Mouse (Mus musculus): ENCODE measurements at regions not wholly inside any gene's neighbourhood (a gene's known extent, or its start where the extent isn't known, plus 50 kb on each side); places are given as distances from the start of the nearest gene placed in this dataset.

DNA sequence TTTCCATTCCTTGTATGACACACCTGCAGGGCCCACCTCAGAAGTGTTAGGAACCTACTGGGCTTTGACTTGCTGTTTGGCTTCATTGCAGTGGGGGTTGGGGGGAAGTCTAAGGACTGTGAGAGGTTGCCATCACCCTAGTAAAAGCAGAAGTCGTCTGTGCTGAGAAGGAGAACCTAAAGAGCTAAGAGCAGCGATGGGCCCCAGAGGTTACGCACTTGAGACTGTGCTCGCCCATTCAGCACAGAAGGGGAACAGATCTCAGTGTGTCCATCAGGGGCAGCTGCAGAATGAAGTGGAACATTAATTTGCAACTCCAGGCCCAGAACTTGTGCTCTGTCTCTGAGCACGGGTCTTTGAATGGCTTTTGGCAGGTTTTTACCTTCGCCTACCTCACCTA, 267.5 kb upstream of the Cdyl start:
- no peaks in the 10 kb centered on the region for H3K4me1 ChIP-seq (replicated peaks)
- no peak overlapping the region for H3K4me3 ChIP-seq (replicated peaks)
- no peak for ATAC-seq
- H3K27me3 ChIP-seq = no peaks in the 10 kb centered on the region
- 83% methylated on average over 6 of the region's 6 CpGs for WGBS
- no peak overlapping the region for H3K9ac ChIP-seq (replicated peaks)
- H3K27ac ChIP-seq = no peak overlapping the region
- no peaks in the 10 kb centered on the region for H3K36me3 ChIP-seq
- no peak overlapping the region for H3K4me2 ChIP-seq (replicated peaks)
- no peaks in the 10 kb centered on the region for H3K9me3 ChIP-seq

DNA sequence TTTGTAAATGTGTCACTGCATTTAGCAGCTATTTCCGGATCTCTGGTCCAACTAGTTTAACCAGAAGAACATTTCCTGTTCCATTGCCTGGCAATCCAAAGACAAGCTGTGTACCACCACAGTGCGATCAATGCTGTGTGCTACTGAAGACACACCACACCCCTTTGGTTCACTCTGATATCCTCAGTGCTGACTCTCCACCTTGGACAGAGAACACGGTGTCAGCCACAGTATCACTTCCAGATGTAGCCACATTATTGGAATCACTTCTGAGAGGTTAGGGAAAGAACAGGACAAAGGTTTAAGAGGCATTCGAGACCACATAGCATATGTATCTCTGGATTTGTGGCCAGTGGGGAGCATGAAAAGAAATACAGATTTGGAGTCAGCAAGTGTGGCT, 264.4 kb upstream of the Cdyl start:
- no peak overlapping the region for H3K27ac ChIP-seq
- ATAC-seq = no peak
- H3K27me3 ChIP-seq = no peaks in the 10 kb centered on the region
- WGBS = 85% methylated on average over 4 of the region's 4 CpGs
- H3K4me3 ChIP-seq (replicated peaks) = no peak overlapping the region
- no peaks in the 10 kb centered on the region for H3K36me3 ChIP-seq
- H3K4me2 ChIP-seq (replicated peaks) = no peak overlapping the region
- no peaks in the 10 kb centered on the region for H3K9me3 ChIP-seq
- no peak overlapping the region for H3K9ac ChIP-seq (replicated peaks)
- no peaks in the 10 kb centered on the region for H3K4me1 ChIP-seq (replicated peaks)

GRCm38 (mm10) chr13:35395630-35396029, 264.0 kb upstream of the Cdyl start:
- Histone ChIP-seq H3K27me3 (no peaks in the 10 kb centered on the region), H3K27ac (no peak overlapping the region), H3K36me3 (no peaks in the 10 kb centered on the region), H3K4me3 (replicated peaks) (no peak overlapping the region), H3K9me3 (no peaks in the 10 kb centered on the region), H3K4me1 (replicated peaks) (no peaks in the 10 kb centered on the region), H3K4me2 (replicated peaks) (no peak overlapping the region), H3K9ac (replicated peaks) (no peak overlapping the region)
- no peak for ATAC-seq
- 36% methylated on average over 5 of the region's 5 CpGs for WGBS

DNA sequence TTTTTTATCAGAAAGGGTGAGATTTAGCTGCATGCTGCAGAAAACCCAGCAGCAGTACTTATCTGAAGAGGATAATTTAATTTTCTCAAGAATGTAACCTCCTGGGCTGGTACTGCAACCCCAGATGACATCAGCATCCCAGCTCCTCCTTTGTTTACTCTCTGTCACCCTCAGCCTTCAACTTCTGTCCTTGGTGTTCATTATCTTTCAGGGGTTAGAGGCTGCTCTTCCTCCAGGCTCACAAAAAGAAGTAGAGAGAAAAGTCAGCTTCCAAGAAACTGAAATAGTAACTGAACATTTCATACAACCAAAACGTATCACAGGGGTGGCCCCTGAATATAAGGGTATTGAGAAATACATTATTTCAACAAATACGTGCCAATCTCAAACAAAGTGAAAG, 262.5 kb upstream of the Cdyl start:
- Histone ChIP-seq H3K27ac (no peak overlapping the region), H3K9me3 (no peaks in the 10 kb centered on the region), H3K4me2 (replicated peaks) (no peak overlapping the region), H3K27me3 (no peaks in the 10 kb centered on the region), H3K36me3 (no peaks in the 10 kb centered on the region), H3K9ac (replicated peaks) (no peak overlapping the region), H3K4me3 (replicated peaks) (no peak overlapping the region), H3K4me1 (replicated peaks) (no peaks in the 10 kb centered on the region)
- WGBS = 91% methylated on average over 2 of the region's 2 CpGs
- no peak for ATAC-seq

DNA sequence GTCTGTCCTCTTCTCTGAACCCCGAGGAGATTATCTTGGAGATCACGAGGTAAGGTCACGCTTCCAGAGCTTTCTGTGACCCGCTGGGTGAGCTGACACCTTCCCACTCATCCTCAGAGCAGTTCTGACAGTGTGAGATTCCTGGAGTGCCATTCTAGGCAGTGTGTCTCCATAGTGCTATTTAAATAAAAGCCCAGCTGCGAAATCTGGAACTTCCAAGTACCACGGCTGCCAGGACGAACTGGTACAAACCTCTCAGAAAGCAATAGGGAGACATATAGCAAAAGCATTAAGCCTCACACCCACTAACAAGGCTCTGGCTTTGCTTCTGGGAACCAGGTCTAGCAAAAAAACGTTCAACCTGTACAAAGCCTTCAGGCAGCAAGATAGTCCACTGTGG, 261.4 kb upstream of the Cdyl start:
- Histone ChIP-seq H3K4me1 (replicated peaks) (no peaks in the 10 kb centered on the region), H3K9ac (replicated peaks) (no peak overlapping the region), H3K27me3 (no peaks in the 10 kb centered on the region), H3K4me3 (replicated peaks) (no peak overlapping the region), H3K4me2 (replicated peaks) (no peak overlapping the region), H3K9me3 (no peaks in the 10 kb centered on the region), H3K36me3 (no peaks in the 10 kb centered on the region), H3K27ac (no peak overlapping the region)
- WGBS = 72% methylated on average over 8 of the region's 8 CpGs
- ATAC-seq = no peak

DNA sequence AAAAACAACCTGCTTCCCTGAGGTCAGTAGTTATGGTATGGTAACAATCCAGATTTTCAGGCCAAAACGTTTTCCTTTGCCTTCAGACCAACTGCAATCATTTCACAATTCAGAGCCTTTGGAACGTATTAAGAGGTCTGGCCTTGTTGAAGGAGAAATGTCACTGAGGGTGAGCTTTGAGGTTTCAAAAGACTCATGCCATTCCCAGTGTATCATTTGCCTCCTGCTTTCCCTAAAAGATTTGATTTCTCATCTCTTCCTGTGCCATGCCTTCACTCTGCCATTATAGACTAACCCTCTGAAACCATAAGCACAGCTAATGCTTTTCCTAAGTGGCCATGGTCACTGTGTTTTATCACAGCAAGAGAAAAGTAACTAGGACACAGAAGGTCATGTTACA, 256.8 kb upstream of the Cdyl start:
- H3K36me3 ChIP-seq = no peaks in the 10 kb centered on the region
- no peak overlapping the region for H3K27ac ChIP-seq
- H3K9me3 ChIP-seq = no peaks in the 10 kb centered on the region
- H3K4me2 ChIP-seq (replicated peaks) = no peak overlapping the region
- H3K4me1 ChIP-seq (replicated peaks) = no peaks in the 10 kb centered on the region
- no peaks in the 10 kb centered on the region for H3K27me3 ChIP-seq
- H3K9ac ChIP-seq (replicated peaks) = no peak overlapping the region
- no peak for ATAC-seq
- WGBS = 79% methylated on average over 2 of the region's 2 CpGs
- no peak overlapping the region for H3K4me3 ChIP-seq (replicated peaks)

GRCm38 (mm10) chr13:35404428-35404827, 255.2 kb upstream of the Cdyl start:
- H3K27me3 ChIP-seq = no peaks in the 10 kb centered on the region
- ATAC-seq = no peak
- 88% methylated on average over 5 of the region's 5 CpGs for WGBS

GRCm38 (mm10) chr13:35405384-35405783, 254.2 kb upstream of the Cdyl start:
- no peak overlapping the region for H3K9ac ChIP-seq (replicated peaks)
- no peaks in the 10 kb centered on the region for H3K9me3 ChIP-seq
- no peak overlapping the region for H3K27ac ChIP-seq
- no peaks in the 10 kb centered on the region for H3K27me3 ChIP-seq
- ATAC-seq = no peak
- no peak overlapping the region for H3K4me2 ChIP-seq (replicated peaks)
- no peaks in the 10 kb centered on the region for H3K4me1 ChIP-seq (replicated peaks)
- no peaks in the 10 kb centered on the region for H3K36me3 ChIP-seq
- H3K4me3 ChIP-seq (replicated peaks) = no peak overlapping the region
- 76% methylated on average over 1 of the region's 1 CpGs for WGBS

More at GRCm38 (mm10) chr13:35404428-35404827, 255.2 kb upstream of the Cdyl start:
- Histone ChIP-seq H3K9me3 (no peaks in the 10 kb centered on the region), H3K36me3 (no peaks in the 10 kb centered on the region), H3K4me2 (replicated peaks) (no peak overlapping the region), H3K4me1 (replicated peaks) (no peaks in the 10 kb centered on the region), H3K4me3 (replicated peaks) (no peak overlapping the region), H3K9ac (replicated peaks) (no peak overlapping the region), H3K27ac (no peak overlapping the region)

- H3K4me2 ChIP-seq (replicated peaks) = no peak overlapping the region
- no peak overlapping the region for H3K27ac ChIP-seq
- no peaks in the 10 kb centered on the region for H3K4me1 ChIP-seq (replicated peaks)
- whole genome bisulfite sequencing = 94% methylated on average over 4 of the region's 4 CpGs
- no peak overlapping the region for H3K9ac ChIP-seq (replicated peaks)
- H3K9me3 ChIP-seq = no peaks in the 10 kb centered on the region
- no peaks in the 10 kb centered on the region for H3K27me3 ChIP-seq
- H3K4me3 ChIP-seq (replicated peaks) = no peak overlapping the region
- no peak for ATAC-seq
- H3K36me3 ChIP-seq = no peaks in the 10 kb centered on the region
These were observed 242.1 kb upstream of the Cdyl start for GRCm38 (mm10) chr13:35417500-35417899.

GRCm38 (mm10) chr13:35420076-35420475, 239.6 kb upstream of the Cdyl start:
- Histone ChIP-seq H3K36me3 (no peaks in the 10 kb centered on the region), H3K9me3 (no peaks in the 10 kb centered on the region), H3K27ac (no peak overlapping the region), H3K27me3 (no peaks in the 10 kb centered on the region), H3K4me2 (replicated peaks) (no peak overlapping the region), H3K4me3 (replicated peaks) (no peak overlapping the region), H3K9ac (replicated peaks) (no peak overlapping the region), H3K4me1 (replicated peaks) (no peaks in the 10 kb centered on the region)
- no peak for ATAC-seq
- 87% methylated on average over 3 of the region's 3 CpGs for WGBS

DNA sequence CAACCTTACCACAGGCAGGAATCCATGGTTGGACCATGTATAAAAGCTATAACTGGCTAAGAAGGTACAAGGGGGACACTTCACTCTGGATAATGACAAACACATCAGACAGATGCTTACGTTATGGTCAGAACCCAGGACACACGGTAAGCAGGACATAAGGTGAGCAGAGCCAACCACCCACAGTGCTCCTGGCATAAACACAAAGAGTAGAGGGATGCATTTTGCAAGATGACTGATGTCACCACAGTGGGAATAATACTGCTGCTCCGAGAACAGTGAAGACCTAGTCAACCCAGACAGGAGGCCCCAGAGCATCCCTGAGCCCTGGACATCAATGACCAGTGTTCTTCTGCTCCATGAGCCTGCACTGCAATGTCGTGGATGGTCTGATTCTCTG, 233.6 kb upstream of the Cdyl start:
- no peak overlapping the region for H3K4me3 ChIP-seq (replicated peaks)
- H3K9me3 ChIP-seq = no peaks in the 10 kb centered on the region
- no peaks in the 10 kb centered on the region for H3K36me3 ChIP-seq
- H3K4me2 ChIP-seq (replicated peaks) = no peak overlapping the region
- no peak overlapping the region for H3K27ac ChIP-seq
- ATAC-seq = no peak
- no peaks in the 10 kb centered on the region for H3K27me3 ChIP-seq
- H3K9ac ChIP-seq (replicated peaks) = no peak overlapping the region
- 81% methylated on average over 4 of the region's 4 CpGs for WGBS
- H3K4me1 ChIP-seq (replicated peaks) = no peaks in the 10 kb centered on the region

GRCm38 (mm10) chr13:35435173-35435572, 224.5 kb upstream of the Cdyl start:
- Histone ChIP-seq H3K27me3 (no peaks in the 10 kb centered on the region), H3K9ac (replicated peaks) (no peak overlapping the region), H3K9me3 (no peaks in the 10 kb centered on the region), H3K4me1 (replicated peaks) (no peaks in the 10 kb centered on the region), H3K27ac (no peak overlapping the region), H3K4me2 (replicated peaks) (no peak overlapping the region), H3K4me3 (replicated peaks) (no peak overlapping the region), H3K36me3 (no peaks in the 10 kb centered on the region)
- no peak for ATAC-seq
- 74% methylated on average over 7 of the region's 7 CpGs for WGBS

- Histone ChIP-seq H3K27ac (no peak overlapping the region), H3K4me3 (replicated peaks) (no peak overlapping the region), H3K9ac (replicated peaks) (no peak overlapping the region), H3K36me3 (no peaks in the 10 kb centered on the region), H3K4me1 (replicated peaks) (no peaks in the 10 kb centered on the region), H3K9me3 (no peaks in the 10 kb centered on the region), H3K4me2 (replicated peaks) (no peak overlapping the region), H3K27me3 (no peaks in the 10 kb centered on the region)
- WGBS = 83% methylated on average over 3 of the region's 3 CpGs
- no peak for ATAC-seq
These were observed 212.0 kb upstream of the Cdyl start for GRCm38 (mm10) chr13:35447661-35448060.
